Mouse (Mus musculus): ENCODE measurements around the gene Rnf213. TPM values are rescaled to one million over a fixed set of nuclear protein-coding genes. Genes with fewer than 3 reads are reported as not detected.

Rnf213 gene
- total RNA-seq, 2 experiments from 2014 or later: 3.4 to 3.5 TPM

DNA sequence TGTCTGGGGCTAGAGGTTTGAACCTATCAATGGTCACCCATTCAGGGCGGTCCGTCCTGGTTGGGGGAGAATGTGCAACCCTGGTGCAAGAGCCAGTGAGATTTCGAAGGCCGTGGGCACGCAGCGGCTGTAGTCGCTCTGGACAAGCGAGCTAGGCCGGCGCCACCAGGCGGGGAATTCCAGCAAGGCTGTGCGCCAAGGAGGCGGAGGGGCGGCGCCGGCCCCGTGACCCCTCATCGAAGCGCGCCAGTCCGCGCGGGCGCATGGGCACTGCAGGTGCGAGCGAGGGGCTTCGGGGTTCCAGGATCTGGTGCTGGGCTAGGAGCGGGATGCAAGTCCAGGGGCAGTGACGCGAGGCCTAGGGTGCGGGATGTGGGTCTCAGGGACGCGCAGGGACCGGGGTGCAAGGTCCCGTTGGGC is 3.0 kb upstream of the Rnf213 start:
- peak; percentile 42 for DNase-seq (ENCODE audit: low spot score in 2 of 2)

DNA sequence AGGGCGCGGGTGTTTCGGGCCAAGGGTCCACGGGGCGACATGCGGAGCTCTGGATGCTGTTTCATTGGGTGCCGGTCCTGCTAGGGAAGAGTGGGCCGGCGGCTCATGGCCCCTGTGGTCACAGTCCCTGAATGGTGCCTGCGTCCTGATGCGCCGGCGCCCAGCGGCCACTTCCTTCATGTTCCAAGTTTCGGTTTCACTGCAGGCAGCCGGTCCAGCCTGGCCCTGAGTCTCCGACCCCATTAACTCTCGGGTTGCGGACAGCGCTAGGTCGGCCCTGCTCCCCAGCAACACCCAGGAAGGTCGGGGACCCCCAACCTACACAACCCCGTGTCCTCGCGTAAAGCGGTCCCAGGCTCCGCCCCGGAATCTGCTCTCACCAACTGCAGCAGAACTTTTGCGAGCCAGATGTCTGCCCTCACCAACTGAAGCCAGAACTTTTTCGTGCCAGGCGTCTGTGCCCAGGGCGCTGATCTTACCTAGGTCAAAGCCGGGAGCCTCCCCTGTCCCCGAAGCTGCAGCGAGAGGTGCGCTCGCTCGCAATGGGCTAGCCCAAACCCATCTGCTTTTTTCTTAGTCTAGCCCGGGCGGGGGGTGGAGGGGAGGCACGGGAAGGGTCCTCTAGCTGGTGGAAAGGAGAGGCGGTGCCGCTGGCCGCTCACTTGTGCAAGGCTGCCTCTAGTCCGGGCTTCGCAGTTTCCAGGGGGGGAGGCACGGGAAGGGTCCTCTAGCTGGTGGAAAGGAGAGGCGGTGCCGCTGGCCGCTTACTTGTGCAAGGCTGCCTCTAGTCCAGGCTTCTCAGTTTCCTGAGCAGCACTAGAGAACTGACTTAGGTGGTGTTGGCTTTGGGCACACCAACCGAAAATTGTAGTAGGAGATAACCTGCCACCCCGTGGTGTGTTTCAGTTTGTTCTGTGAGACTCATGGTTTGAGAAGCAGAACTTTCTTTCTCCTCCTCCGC is 2.3 kb upstream of the Rnf213 start:
- DNase-seq (ENCODE audit: low spot score in 2 of 2): peak; percentile 22 to 54

DNA sequence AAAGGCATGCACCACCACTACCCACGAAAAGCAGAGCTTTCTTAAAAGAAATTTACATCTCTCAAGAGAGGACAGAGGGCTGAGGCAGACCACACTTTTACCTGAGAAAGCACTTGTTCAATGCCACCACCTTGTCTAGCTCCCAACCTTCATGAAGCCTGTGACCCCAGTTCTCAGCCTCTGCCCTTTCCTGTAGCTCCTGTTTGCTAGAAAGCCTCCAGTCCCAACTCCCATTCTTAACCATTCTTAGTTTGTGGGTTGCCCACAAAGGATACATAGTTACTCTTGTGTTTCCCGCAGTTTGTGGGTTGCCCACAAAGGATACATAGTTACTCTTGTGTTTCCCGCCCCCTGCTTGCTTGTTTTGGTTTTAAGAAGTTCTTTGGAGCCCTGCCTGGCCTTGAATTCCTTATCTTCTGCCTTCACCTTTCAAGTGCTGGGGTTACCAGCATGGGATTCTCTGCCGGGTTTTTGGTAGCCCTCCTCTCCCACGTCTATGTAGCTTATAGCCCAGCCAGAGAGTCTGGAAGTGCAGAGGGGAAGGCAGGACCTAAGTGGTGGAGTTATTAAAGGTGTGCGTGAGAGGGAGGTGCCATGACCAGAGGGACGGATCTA is 1.4 kb upstream of the Rnf213 start:
- DNase-seq (ENCODE audit: low spot score in 2 of 2): no peak

DNA sequence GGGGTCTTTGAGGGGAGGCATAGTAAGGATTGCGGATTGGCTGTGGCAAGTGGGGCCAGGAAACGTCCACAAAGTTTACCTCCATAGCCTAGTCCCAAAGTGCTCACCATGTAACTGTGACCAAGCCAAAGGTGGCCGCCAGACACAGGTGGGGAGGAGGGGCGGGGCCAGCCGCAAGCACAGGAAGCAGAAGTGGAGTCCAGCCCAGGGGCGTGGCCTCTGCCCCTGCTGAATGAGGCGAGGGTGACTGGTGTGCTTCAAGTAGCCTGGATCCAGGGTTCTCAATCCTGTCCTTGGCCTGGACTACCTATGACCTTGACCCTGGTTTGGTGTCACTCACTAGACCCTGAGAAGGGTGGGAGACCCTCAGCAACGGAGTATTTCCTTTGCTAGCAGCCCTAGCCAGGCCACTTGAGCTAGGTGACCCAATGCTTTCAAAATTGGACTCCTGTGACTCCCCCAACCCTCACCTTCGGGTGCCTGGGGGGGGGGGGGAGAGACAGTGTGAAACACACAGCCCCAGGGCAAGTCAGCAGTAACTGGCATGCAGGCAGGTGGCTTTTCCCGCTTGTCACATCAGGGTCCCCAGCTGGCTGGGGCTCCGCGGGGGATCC is 792 bp upstream of the Rnf213 start:
- DNase-seq (ENCODE audit: low spot score in 2 of 2): no peak

DNA sequence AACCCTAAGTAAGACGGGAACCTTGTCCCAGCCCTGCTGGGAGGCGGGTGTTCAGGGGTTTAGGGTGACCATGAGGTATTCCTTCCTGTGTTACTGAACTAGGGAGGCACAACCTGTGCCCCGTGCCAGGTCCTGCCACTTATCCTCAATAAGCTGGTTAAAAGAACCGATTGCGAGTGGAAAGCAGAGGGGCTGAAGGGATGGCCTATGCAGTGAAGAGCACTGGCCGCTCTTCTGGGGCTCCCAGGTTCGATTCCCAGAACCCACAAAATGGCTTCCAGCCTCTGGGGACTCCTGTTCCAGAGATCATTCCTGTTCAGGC is 544 bp downstream of the Rnf213 start:
- no peak for DNase-seq (ENCODE audit: low spot score in 2 of 2)

DNA sequence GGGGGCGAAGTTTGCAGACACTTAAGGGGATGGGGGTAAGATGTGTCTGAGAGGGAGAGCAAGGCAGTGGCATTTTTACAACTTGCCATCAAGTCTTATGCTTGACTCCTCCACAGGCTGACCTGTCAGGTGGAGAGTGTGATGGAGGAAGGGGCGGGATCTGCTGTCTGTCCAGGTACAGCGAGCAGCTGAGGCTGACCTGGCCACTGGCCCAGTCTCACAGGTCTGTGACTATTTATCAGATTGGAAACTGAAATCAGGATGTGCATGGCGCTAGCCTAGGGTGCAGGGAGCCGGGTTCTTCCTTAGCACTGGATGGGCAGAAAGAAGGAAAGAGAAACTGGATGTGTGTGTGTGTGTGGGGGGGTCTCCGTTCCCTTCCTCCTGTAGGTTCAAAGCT is 1.3 kb downstream of the Rnf213 start:
- no peak for DNase-seq (ENCODE audit: low spot score in 2 of 2)

DNA sequence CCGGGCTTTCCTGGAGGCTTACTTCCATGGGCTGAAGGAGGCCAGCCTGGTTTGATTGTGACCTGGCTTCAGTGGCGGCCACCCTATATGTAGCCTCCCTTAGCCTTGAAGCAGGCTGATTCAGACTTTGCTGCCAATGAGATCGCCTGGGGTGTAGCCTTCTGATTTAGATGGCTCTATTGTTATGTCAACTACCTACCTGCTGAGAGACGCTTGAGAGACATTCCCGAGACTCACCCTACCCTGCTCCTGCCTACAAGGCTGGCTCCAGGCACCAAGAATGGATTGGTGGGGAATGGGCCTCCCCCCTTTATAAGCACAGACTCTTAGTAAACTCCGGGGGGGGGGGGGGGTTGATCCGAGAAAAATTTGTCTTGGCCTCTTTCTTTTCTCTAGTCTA is 2.5 kb downstream of the Rnf213 start:
- DNase-seq (ENCODE audit: low spot score in 2 of 2): no peak

DNA sequence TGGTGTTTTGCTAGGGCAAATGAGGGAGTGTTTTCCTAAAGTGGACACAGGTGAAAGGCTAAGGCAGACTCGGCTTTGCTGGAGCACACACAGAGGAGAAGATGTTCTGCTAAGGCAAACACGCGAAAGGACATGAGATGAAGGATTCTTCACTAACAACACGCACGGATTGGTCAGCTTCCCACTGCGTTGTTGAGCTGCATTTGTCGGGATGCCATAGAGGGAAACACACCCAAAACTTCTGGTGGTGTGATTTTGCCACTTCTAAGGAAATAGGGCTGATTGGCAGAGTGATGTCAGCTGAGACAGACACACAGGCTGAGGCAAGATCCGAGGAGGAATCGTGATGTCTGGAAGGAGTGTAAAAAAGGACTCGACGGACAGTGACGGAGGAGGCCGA is 3.0 kb downstream of the Rnf213 start:
- no peak for DNase-seq (ENCODE audit: low spot score in 2 of 2)

DNA sequence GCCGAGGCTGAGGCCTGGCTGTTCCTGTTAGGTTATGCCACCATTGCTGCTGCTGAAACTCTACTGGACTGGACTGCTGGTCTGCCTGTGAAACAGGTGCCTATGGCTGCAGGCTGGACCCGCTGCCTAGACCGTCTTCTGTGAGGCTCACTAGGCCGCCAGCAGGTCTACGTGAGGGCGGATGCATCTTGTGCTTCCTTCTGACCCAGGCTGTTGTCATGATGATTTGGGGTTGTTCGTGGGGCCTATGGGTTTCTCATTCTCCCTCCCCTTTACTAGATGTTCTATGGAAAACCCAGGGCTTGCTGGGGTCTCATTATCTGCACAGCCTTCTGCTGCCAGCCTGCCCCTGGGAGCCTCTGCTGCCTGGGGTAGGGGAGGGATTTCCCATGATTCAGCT is 3.6 kb downstream of the Rnf213 start:
- no peak for DNase-seq (ENCODE audit: low spot score in 2 of 2)

DNA sequence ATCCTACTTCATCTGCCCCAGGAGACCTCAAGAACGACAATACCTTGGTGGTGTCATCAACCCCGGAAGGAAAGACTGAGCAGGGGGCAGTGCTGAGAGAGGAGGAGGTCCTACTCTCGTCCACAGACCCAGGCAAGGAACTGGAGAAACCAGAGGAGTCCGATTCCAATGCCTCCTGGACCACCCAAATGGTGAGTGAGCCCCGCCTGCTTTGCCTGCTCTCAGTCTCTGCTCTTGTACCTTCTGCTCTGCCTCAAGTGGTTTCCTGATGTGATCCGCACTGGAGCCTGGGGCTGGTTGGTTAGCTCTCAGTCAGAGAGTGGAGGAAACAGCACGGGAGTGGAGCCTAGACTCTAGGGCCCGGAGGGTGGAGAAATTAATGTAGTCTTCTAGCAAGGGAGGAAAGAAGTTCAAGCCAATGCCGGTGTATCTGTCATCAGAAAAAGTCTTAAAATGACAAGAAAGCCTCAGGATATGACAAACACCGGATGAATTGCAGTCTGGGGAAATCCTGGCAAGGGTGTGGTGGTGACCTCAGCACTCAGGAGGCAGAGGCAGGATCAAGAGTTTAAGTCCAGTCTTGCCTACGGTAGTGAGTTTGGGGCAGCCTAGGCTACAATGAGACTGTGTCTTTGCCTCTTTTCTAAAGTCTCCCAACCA is 9.7 kb downstream of the Rnf213 start:
- DNase-seq (ENCODE audit: low spot score in 2 of 2): no peak

DNA sequence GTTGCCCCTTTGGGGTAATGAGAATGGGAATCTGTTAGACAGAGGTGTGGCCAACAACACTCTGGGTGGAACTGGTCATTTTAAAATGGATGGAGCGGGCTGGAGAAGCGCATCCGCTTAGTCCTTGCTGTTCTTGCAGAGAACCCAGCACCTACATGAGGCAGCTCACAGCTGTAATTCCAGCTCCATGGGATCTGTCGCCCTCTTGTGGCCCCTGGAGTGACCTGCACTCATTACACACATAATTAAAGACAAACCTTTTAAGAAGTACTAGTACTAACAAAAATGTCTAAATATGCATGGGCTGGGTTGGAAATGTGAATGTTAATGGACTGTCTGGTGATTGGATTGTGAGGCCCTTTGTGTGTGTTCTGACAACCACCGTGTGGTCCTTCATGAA is 11.7 kb downstream of the Rnf213 start:
- DNase-seq (ENCODE audit: low spot score in 2 of 2): no peak

DNA sequence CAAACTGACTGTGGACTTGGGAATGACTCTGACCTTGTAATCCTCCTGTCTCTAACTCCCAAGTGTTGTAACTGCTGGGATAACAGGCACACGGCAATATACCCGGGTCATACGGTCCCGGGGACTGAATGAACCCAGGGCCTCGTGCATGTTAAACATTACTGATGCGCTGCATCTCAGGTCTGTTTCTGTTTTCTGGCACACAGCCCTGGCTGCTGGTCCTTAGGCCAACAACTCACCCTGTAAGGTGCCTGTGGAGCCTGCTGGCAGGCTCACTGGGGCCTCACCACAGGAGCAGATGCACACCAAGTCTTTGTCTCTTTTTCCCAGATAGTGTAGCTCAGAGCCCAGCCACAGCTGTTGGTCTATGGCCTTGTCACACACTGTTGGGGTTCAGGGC is 14.5 kb downstream of the Rnf213 start:
- no peak for DNase-seq (ENCODE audit: low spot score in 2 of 2)

DNA sequence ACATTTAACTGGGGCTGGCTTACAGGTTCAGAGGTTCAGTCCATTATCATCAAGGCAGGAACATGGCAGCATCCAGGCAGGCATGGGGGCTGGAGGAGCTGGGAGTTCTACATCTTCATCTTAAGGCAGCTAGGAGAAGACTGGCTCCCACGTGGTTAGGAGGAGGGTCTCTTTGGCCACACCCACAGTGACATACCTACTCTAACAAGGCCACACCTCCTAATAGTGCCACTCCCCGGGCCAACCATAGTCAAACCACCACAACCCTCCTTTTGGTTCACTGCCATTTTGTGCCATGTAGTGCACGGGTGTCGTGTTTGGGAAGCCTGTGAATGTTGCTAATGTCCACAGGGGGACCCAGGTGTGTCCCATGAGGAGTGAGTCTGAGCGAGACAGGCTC is 15.1 kb downstream of the Rnf213 start:
- no peak for DNase-seq (ENCODE audit: low spot score in 2 of 2)

DNA sequence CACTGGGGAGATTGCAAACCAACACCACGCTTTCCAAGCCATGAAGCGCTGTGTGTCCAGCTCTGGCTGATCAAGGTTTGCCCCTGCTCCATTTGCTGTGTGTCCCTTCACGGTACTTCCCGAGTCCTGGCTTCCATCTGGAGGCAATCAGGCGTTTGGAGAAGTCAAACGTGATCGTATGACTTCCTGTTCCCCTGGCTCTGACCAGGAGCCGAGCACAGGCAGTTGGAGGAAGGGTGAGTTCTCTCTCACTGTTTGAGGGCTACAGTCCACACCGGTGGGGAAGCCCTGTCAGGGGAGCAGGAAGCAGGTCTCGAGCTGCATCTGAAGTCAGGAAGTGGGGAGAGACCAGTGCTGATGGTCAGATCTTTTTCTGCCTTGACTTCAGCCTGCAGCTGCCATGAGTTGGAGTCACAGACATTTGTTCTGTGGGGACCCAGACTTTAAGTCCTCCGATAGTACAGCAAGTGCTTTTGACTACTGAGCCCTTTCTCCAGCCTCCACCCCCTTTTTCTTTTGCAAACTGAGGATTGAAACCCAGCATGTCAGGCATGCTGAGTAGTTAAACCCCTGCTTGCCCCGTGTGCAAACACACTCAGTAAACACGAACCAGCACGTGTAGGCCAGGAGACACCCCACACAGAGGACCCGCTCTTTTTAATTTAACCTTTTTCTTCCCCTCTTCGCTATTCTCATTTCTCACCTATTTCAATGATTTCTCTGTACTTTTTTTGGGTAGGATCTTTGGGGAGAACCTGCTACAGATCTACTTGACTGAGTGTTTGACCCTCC is 26.6 kb downstream of the Rnf213 start:
- no peak for DNase-seq (ENCODE audit: low spot score in 2 of 2)

DNA sequence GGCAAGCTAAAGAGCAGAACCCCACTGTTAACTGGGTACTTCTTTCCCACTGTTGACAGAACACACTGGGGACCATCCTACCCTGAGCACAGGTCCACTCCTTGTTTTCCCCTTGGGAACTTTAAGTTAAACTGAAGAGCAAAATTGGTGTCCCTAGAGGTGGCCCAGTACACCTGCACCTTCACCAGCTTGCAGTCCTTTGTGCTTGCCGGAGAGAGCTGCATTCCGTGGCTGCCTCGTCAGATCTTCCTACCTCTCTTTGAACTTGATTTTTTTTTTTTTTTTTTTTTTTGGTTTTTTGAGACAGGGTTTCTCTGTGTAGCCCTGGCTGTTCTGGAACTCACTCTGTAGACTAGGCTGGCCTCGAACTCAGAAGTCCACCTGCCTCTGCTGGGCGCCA is 27.5 kb downstream of the Rnf213 start:
- no peak for DNase-seq (ENCODE audit: low spot score in 2 of 2)

DNA sequence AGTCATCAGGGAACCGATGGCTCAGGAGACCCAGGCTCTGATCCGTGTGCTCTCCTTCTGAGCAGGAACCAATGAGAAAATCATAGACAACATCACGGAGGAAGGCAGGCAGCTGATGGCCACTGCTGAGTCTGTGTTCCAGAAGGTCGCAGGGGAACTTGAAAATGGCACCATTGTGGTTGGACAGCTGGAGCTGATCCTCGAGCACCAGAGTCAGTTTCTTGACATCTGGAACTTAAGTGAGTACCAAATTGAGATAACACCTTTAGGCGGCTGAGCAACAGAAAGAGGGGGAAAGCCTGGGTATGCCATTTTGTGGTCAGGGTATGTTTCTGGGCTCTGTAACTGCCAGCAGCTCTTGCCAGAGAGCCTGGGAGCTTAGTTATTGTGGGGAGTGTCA is 34.5 kb downstream of the Rnf213 start:
- no peak for DNase-seq (ENCODE audit: low spot score in 2 of 2)

DNA sequence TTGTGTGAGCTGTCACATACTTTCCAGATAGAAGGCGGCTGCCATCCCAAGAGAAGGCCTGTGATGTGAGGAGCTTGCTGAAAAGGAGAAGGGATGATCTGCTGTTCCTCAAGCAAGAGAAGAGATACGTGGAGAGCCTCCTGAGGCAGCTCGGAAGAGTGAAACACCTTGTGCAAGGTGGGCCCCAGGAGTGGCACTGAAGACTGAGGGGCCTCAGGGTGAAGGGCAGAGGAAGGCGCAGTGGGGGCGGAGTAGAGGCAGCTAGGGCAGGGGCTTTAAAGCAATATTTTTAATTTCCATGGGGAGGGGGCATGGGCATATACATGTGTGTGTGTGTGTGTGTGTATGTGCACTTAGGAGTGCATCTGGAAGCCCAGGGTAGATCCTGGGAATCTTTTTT is 35.1 kb downstream of the Rnf213 start:
- no peak for DNase-seq (ENCODE audit: low spot score in 2 of 2)

DNA sequence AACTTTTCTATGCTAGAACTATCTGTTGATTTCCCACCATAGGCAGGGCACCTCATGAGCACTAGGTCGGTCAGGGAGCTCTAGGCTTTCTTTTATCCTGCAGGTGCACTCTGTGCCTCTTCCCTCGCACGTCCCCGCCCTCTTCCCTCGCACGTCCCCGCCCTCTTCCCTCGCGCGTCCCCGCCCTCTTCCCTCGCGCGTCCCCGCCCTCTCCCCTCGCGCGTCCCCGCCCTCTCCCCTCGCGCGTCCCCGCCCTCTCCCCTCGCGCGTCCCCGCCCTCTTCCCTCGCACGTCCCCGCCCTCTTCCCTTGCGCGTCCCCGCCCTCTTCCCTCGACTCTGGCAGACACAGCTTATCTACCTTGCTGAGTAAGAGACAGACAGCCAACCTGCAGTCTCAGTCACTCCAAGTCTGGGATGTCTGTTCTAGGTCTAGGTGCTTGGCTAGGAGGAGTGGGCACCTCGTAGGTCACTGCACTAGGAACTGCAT is 35.8 kb downstream of the Rnf213 start:
- DNase-seq (ENCODE audit: low spot score in 2 of 2): no peak

DNA sequence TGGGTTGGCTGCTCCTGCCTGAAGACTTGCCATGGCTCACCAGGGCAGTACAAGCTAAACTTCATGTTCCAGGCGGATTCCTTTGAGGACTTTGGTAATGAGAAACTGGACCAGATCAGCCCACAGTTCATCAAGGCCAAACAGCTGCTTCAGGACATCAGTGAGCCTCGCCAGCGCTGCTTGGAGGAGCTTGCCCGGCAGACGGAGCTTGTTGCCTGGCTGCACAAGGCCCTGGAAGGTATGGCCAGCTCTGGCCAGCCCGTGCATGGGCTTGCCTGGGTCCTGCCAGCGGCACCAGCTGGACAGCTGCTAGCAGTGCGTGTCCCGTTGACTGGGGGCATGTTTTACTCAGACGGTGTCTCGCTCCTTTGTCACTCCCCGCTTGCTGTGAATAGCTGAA is 38.6 kb downstream of the Rnf213 start:
- no peak for DNase-seq (ENCODE audit: low spot score in 2 of 2)

DNA sequence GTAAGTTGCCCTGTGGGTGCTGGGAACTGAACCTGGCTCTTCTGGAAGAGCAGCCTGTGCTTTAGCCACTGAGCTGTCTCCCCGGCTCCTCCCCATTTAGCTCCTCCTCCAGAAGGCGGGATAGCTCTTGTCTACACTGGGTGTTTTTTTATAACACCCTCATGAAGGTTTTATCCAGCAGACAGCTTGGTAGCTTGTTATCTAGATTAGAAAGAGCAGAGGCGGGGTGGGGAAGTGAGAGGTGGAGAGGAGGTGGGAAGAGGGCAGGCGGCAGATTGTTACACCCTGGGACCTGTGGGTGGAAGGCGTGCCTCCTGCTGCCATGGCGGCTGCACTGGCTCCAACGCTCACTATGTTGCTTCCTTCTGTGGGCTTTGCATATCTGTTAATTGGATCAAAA is 39.8 kb downstream of the Rnf213 start:
- DNase-seq (ENCODE audit: low spot score in 2 of 2): peak in 1 of 2 experiments; percentile 22

DNA sequence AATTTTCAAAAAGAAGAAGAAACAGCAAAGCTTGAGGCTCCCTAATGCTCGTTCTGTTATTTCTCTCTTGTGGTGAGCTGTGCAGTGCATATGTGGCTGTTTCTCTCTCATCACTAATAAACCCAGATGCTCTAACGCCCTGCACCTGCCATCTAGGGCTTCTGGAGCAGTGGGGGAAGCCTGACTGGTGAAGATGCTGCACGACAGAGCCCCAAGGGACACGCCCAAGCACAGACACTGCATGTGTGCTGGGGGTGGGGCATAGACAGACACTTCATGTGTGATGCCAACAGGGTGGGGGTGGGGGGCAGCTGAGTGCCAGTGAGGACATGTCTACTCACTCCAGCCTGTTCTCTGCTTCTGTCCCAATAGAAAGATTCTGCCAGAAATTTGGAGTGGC is 41.4 kb downstream of the Rnf213 start:
- no peak for DNase-seq (ENCODE audit: low spot score in 2 of 2)

All from layer of hippocampus, postnatal 14 days (tissue).